16 mouse cellular contexts compared by ENCODE assay signal in the genomic region with DNA sequence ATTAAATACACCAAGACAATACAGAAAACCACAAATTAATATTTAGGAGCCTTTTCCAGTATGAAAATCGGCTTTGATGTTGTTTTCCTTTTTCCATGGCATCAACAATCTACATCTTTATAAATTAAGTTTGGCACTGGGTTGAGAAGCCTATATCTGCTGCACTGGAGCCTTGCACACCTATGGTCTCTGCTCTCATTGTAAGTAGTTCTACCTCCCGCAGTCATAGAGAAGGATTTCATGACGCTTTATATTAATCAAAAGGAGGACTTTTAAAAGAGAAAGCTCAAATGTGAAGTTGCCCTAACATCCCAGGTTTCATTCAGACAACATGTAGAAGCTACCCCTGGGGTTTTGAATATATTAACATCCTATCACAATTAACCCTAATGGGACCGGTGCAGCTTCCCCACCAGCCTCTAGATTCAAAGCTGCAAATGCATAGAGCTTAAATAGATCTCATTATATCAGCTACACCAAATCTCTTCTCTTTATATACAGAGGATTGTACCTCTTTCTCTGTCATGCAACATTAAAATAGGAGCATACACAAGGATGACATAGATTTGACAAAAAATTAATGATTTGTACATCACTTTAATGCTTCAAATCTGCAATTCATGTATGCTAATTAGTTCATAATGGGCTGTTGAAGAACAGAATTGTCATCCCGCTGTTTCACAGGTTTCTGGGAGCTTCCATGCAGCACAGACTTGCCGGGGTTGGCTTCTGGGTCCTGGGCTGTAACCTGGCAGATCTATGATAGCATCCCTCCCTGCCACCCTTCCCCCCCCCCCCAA.
DNase-seq lines count a peak whose midpoint lies in the region; ATAC-seq lines count a peak whose summit lies in the region.
"Had no signal": no experiment of that assay in that cellular context is flagged by ENCODE, and none has a peak within 500 bp of the region (broad histone marks: within the 10 kb centered on the region; RNA-seq: fewer than 3 reads in every experiment).

No protein-coding gene starts in this region.

- H3K27me3 ChIP-seq in midbrain, embryonic 12.5 days, result no peaks in the 10 kb centered on the region
- no peaks in the 10 kb centered on the region for H3K27me3 ChIP-seq in midbrain, embryonic 10.5 days (ENCODE audit: low read depth, poor library complexity, severe bottlenecking)
- no peaks in the 10 kb centered on the region for H3K27me3 ChIP-seq in forebrain, embryonic 12.5 days
- H3K27me3 ChIP-seq in hindbrain, embryonic 12.5 days, result no peaks in the 10 kb centered on the region
- no peaks in the 10 kb centered on the region for H3K27me3 ChIP-seq in neural tube, embryonic 12.5 days (replicated peaks)
- no peaks in the 10 kb centered on the region for H3K27me3 ChIP-seq in kidney, embryonic 15.5 days

- no peak overlapping the region for H3K4me3 ChIP-seq in midbrain, embryonic 12.5 days
- H3K4me3 ChIP-seq in midbrain, embryonic 10.5 days, result no peak overlapping the region
- no peak overlapping the region for H3K4me3 ChIP-seq in forebrain, embryonic 12.5 days (replicated peaks)
- H3K4me3 ChIP-seq in hindbrain, embryonic 12.5 days, result no peak overlapping the region
- no peak overlapping the region for H3K4me3 ChIP-seq in neural tube, embryonic 12.5 days
- no peak overlapping the region for H3K4me3 ChIP-seq in kidney, embryonic 15.5 days (replicated peaks)
- H3K4me3 ChIP-seq: erythroblast, embryonic 14.5 days; myocyte had no signal

- H3K4me2 ChIP-seq in midbrain, embryonic 12.5 days (replicated peaks), result peak overlapping the region; percentile 30
- peak overlapping the region; percentile 17; the same call in 1 of the 2 replicates for H3K4me2 ChIP-seq in forebrain, embryonic 12.5 days
- H3K4me2 ChIP-seq in hindbrain, embryonic 12.5 days (replicated peaks), result peak overlapping the region; percentile 42
- peak overlapping the region; percentile 38 for H3K4me2 ChIP-seq in neural tube, embryonic 12.5 days (replicated peaks)
- H3K4me2 ChIP-seq in kidney, embryonic 15.5 days, result no peak overlapping the region

- H3K4me1 ChIP-seq in midbrain, embryonic 12.5 days, result peaks cover 8% of the 10 kb centered on the region; the same call in 1 of the 2 replicates
- no peaks in the 10 kb centered on the region for H3K4me1 ChIP-seq in midbrain, embryonic 10.5 days
- H3K4me1 ChIP-seq in forebrain, embryonic 12.5 days, result peaks cover 12% of the 10 kb centered on the region; the same call in 1 of the 2 replicates
- peaks cover 8% of the 10 kb centered on the region for H3K4me1 ChIP-seq in hindbrain, embryonic 12.5 days
- H3K4me1 ChIP-seq in neural tube, embryonic 12.5 days, result peaks cover 5% of the 10 kb centered on the region; the same call in 1 of the 2 replicates
- no peaks in the 10 kb centered on the region for H3K4me1 ChIP-seq in kidney, embryonic 15.5 days

- 0 out of 2 replicates have a peak, but pooled peaks have one; percentile 47 for ATAC-seq in midbrain, embryonic 12.5 days (ENCODE audit: low FRiP score, low read depth)
- ATAC-seq in forebrain, embryonic 12.5 days (ENCODE audit: low FRiP score), result peak; percentile 72
- ATAC-seq in hindbrain, embryonic 12.5 days (ENCODE audit: low FRiP score), result peak; percentile 88
- peak; percentile 77 for ATAC-seq in neural tube, embryonic 12.5 days (ENCODE audit: low FRiP score, low read depth)
- no peak for ATAC-seq in erythroid progenitor cell, adult 5-6 weeks (replicated peaks; ENCODE audit: low FRiP score, poor library complexity, severe bottlenecking)
- no peak for ATAC-seq in kidney, embryonic 15.5 days (replicated peaks; ENCODE audit: low FRiP score)
- ATAC-seq: liver, postnatal 0 days had no signal

- H3K9ac ChIP-seq in midbrain, embryonic 12.5 days (replicated peaks), result no peak overlapping the region
- H3K9ac ChIP-seq in forebrain, embryonic 12.5 days, result no peak overlapping the region
- H3K9ac ChIP-seq in hindbrain, embryonic 12.5 days, result no peak overlapping the region
- no peak overlapping the region for H3K9ac ChIP-seq in neural tube, embryonic 12.5 days
- H3K9ac ChIP-seq in kidney, embryonic 15.5 days, result no peak overlapping the region
- H3K9ac ChIP-seq: liver, postnatal 0 days had no signal

- DNase-seq in midbrain, embryonic 10.5 days (ENCODE audit: low spot score), result no peak
- DNase-seq in kidney, postnatal 4 days, result no peak
- DNase-seq: adrenal gland, postnatal 36 days; cerebellum, adult 18-20 months; heart, postnatal 36 days; kidney, adult 11 months; liver, postnatal 0 days; lung, postnatal 4 days had no signal

- peak overlapping the region; percentile 80 for H3K27ac ChIP-seq in midbrain, embryonic 12.5 days (replicated peaks)
- no peak overlapping the region for H3K27ac ChIP-seq in midbrain, embryonic 10.5 days (replicated peaks)
- peak overlapping the region; percentile 83 for H3K27ac ChIP-seq in forebrain, embryonic 12.5 days
- H3K27ac ChIP-seq in hindbrain, embryonic 12.5 days, result peak overlapping the region; percentile 90
- H3K27ac ChIP-seq in neural tube, embryonic 12.5 days, result peak overlapping the region; percentile 64
- no peak overlapping the region for H3K27ac ChIP-seq in kidney, embryonic 15.5 days

- no peaks in the 10 kb centered on the region for H3K36me3 ChIP-seq in midbrain, embryonic 12.5 days
- H3K36me3 ChIP-seq in midbrain, embryonic 10.5 days, result no peaks in the 10 kb centered on the region
- no peaks in the 10 kb centered on the region for H3K36me3 ChIP-seq in forebrain, embryonic 12.5 days (replicated peaks)
- H3K36me3 ChIP-seq in hindbrain, embryonic 12.5 days, result no peaks in the 10 kb centered on the region
- no peaks in the 10 kb centered on the region for H3K36me3 ChIP-seq in neural tube, embryonic 12.5 days
- no peaks in the 10 kb centered on the region for H3K36me3 ChIP-seq in kidney, embryonic 15.5 days

- no peaks in the 10 kb centered on the region for H3K9me3 ChIP-seq in midbrain, embryonic 12.5 days
- H3K9me3 ChIP-seq in midbrain, embryonic 10.5 days (replicated peaks), result no peaks in the 10 kb centered on the region
- no peaks in the 10 kb centered on the region for H3K9me3 ChIP-seq in forebrain, embryonic 12.5 days
- no peaks in the 10 kb centered on the region for H3K9me3 ChIP-seq in hindbrain, embryonic 12.5 days (replicated peaks)
- H3K9me3 ChIP-seq in neural tube, embryonic 12.5 days, result no peaks in the 10 kb centered on the region
- no peaks in the 10 kb centered on the region for H3K9me3 ChIP-seq in kidney, embryonic 15.5 days (replicated peaks)

- 59% methylated on average over 6 of the region's 6 CpGs for WGBS in midbrain, embryonic 12.5 days
- WGBS in midbrain, embryonic 10.5 days, result 86% methylated on average over 6 of the region's 6 CpGs
- 49% methylated on average over 6 of the region's 6 CpGs for WGBS in forebrain, embryonic 12.5 days
- 59% methylated on average over 6 of the region's 6 CpGs for WGBS in hindbrain, embryonic 12.5 days
- 54% methylated on average over 6 of the region's 6 CpGs for WGBS in neural tube, embryonic 12.5 days
- WGBS in kidney, embryonic 15.5 days, result 86% methylated on average over 6 of the region's 6 CpGs

Comparison
In these comparisons a context has a peak if more than half of its experiments do, and no peak if none do; other contexts are left out.
1. H3K27ac ChIP-seq: peak in midbrain, embryonic 12.5 days (single experiment), forebrain, embryonic 12.5 days (single experiment), hindbrain, embryonic 12.5 days (single experiment) and neural tube, embryonic 12.5 days (single experiment); none in midbrain, embryonic 10.5 days (single experiment) and kidney, embryonic 15.5 days (single experiment).
2. ATAC-seq: peak in midbrain, embryonic 12.5 days (single experiment), forebrain, embryonic 12.5 days (single experiment), hindbrain, embryonic 12.5 days (single experiment) and neural tube, embryonic 12.5 days (single experiment); none in erythroid progenitor cell, adult 5-6 weeks (single experiment) and kidney, embryonic 15.5 days (single experiment).